Mouse (Mus musculus) thymus, adult 2 months (tissue): ENCODE results near the gene Rell1. TPM values are rescaled to one million over a fixed set of nuclear protein-coding genes. Genes with fewer than 3 reads are reported as not detected.

ENCODE experiments used
- DNase-seq: peaks from one replicate; pipeline ENCODE4 v3.0.0; 2021
- H3K27ac ChIP-seq: fragments of 200-500 bp; 2 replicates; pipeline ENCODE4 v1.5.1; 2012; ENCODE audit warnings: low read length, control low read depth; ENCODE audit not compliant: control insufficient read depth, insufficient read depth
- H3K27me3 ChIP-seq: fragments of 200-500 bp; 2 replicates; pipeline ENCODE4 v1.6.1; 2012; ENCODE audit warnings: mild to moderate bottlenecking, low read length, moderate library complexity, mixed read lengths; ENCODE audit not compliant: control insufficient read depth, insufficient read depth
- H3K36me3 ChIP-seq: fragments of 200-500 bp; 2 replicates; pipeline ENCODE4 v1.6.1; 2012; ENCODE audit warnings: mild to moderate bottlenecking, low read length, moderate library complexity; ENCODE audit not compliant: control insufficient read depth, insufficient read depth
- H3K4me1 ChIP-seq: fragments of 200-500 bp; replicated peaks from 2 replicates; pipeline ENCODE4 v1.6.1; 2012; ENCODE audit warnings: low read length; ENCODE audit not compliant: control insufficient read depth, insufficient read depth
- H3K4me3 ChIP-seq: fragments of 200-500 bp; 2 replicates; pipeline ENCODE4 v1.5.1; 2012; ENCODE audit warnings: mild to moderate bottlenecking, low read length, control low read depth, moderate library complexity; ENCODE audit not compliant: control insufficient read depth, insufficient read depth
- CTCF ChIP-seq: fragments of 200-500 bp; IDR thresholded peaks from 2 replicates; pipeline ENCODE4 v1.5.1; 2012; ENCODE audit warnings: mild to moderate bottlenecking, control low read depth, low read length, moderate library complexity, borderline replicate concordance; ENCODE audit not compliant: control insufficient read depth, poor library complexity, insufficient read depth; ENCODE audit errors: extremely low read depth
- POLR2A ChIP-seq: fragments of 200-500 bp; IDR thresholded peaks from 2 replicates; pipeline ENCODE4 v1.6.1; 2012; ENCODE audit warnings: mild to moderate bottlenecking, low read length, control low read depth, moderate library complexity; ENCODE audit not compliant: control insufficient read depth, poor library complexity, insufficient read depth; ENCODE audit errors: extremely low read depth
- WGBS: fragments of 180-500 bp; shearing (Covaris S2); methylation state at CpG from one replicate; pipeline ENCODE4 v1.1.7; 2018; 5-methylcytosine and 5-hydroxymethylcytosine counted together
- polyA plus RNA-seq: library from polyadenylated mRNA; depleted of rRNA; stranded (reverse); fragments of >200 nt; gene quantifications from 2 replicates; pipeline ENCODE4 v1.2.3, GENCODE M21; 2012; rRNA removed

Rell1 gene
- polyA plus RNA-seq, 1 experiment = 10.8 TPM

DNA sequence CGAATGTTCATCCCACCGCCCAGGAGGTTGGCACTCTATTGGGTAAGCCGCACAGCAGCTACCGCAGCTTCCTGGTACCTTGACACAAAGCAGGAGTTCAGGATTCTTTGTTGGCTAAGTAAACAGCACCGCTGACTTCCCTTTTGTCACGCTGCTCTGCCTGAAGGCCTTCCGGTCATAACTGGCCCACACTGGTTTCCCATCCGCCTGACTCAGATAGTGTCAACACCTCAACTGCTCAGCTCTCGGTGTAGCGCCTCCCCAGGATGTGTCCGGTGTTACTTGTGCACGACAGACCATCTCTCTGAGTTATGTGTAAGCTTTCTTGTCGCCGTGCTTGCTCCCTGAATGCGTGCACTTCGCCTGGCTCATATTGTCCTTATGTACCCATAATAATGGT is 93.8 kb downstream of the Rell1 start:
- Histone ChIP-seq H3K27ac (no peak overlapping the region), H3K4me1 (no peaks in the 10 kb centered on the region), H3K36me3 (no peaks in the 10 kb centered on the region), H3K27me3 (no peaks in the 10 kb centered on the region), H3K4me3 (no peak overlapping the region)
- TF ChIP-seq POLR2A (no peak), CTCF (no peak)
- 87% methylated on average over 16 of the region's 16 CpGs for WGBS
- DNase-seq = no peak

GRCm38 (mm10) chr5:63872176-63872932 is 96.3 kb downstream of the Rell1 start:
- no peaks in the 10 kb centered on the region for H3K27me3 ChIP-seq
- no peaks in the 10 kb centered on the region for H3K36me3 ChIP-seq
- TF ChIP-seq CTCF = no peak
- no peak for TF ChIP-seq POLR2A
- no peak for DNase-seq
- no peak overlapping the region for H3K27ac ChIP-seq
- H3K4me3 ChIP-seq = no peak overlapping the region
- H3K4me1 ChIP-seq = no peaks in the 10 kb centered on the region
- 90% methylated on average over 17 of the region's 17 CpGs for WGBS

DNA sequence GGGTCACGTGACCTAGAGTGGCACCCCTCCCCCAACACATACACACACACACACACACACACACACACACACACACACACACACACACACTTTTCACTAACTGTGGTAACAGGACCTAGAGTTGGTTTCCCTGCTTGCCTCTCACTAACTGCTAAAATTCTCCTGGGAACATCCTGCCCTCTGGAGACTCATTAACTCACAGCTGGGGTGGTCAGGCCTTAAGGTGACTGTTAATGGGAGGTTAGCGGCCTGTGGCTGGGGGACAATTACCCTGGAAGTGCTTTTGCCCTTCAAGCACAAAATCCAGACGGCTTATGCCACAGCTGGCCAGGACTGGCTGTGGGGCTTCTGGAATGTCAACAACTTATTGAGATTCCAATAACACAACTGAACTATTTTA is 101.3 kb downstream of the Rell1 start:
- H3K36me3 ChIP-seq = no peaks in the 10 kb centered on the region
- H3K4me3 ChIP-seq = no peak overlapping the region
- 90% methylated on average over 3 of the region's 3 CpGs for WGBS
- TF ChIP-seq POLR2A = no peak
- TF ChIP-seq CTCF = no peak
- no peak for DNase-seq
- H3K27ac ChIP-seq = no peak overlapping the region
- no peaks in the 10 kb centered on the region for H3K27me3 ChIP-seq
- H3K4me1 ChIP-seq = no peaks in the 10 kb centered on the region

GRCm38 (mm10) chr5:63858901-63859300 is 109.8 kb downstream of the Rell1 start:
- Histone ChIP-seq H3K27me3 (no peaks in the 10 kb centered on the region), H3K27ac (no peak overlapping the region), H3K4me1 (no peaks in the 10 kb centered on the region), H3K36me3 (no peaks in the 10 kb centered on the region), H3K4me3 (no peak overlapping the region)
- DNase-seq = no peak
- TF ChIP-seq POLR2A (no peak), CTCF (no peak)
- WGBS = 53% methylated on average over 8 of the region's 8 CpGs

Other genes with a start within 250 kb of the Rell1 start
- 1.2 and 1.8 TPM in 2 replicates for gene 0610040J01Rik, start 156.5 kb downstream of the Rell1 start, polyA plus RNA-seq
- gene Pgm2, start 124.1 kb upstream of the Rell1 start, polyA plus RNA-seq = 9.4 and 10.5 TPM in 2 replicates
- 17.0 and 18.4 TPM in 2 replicates for gene Tbc1d1, start 187.4 kb upstream of the Rell1 start, polyA plus RNA-seq